Mouse (Mus musculus) liver, embryonic 14.5 days (tissue): Measurements from ENCODE around the gene Pcf11.

ENCODE experiments used
- CTCF ChIP-seq: IDR thresholded peaks from 2 replicates; pipeline ENCODE4 v1.5.1; 2016; ENCODE audit warnings: antibody characterized with exemption, low read depth, control low read depth
- EP300 ChIP-seq: IDR thresholded peaks from 2 replicates; pipeline ENCODE4 v1.6.1; 2016; ENCODE audit warnings: antibody characterized with exemption, low read depth

- TF ChIP-seq EP300 (no peak), CTCF (no peak)
Measured at GRCm38 (mm10) chr7:92698770-92699169, 29.0 kb upstream of the Pcf11 start.
